Mouse (Mus musculus) midbrain, embryonic 14.5 days (tissue): ENCODE data around the gene Wasl. TPM values are rescaled to one million over a fixed set of nuclear protein-coding genes. Genes with fewer than 3 reads are reported as not detected.

Source experiments
- ATAC-seq: fragments of 200-750 bp; cut with Nextera tagmentation; 2 replicates; pipeline ENCODE4 v1.8.0; 2017; ENCODE audit warnings: moderate number of reproducible peaks, moderate library complexity; ENCODE audit not compliant: low FRiP score, low TSS enrichment
- DNase-seq: peaks from one replicate; pipeline ENCODE4 v3.0.0-alpha.2; 2015
- H3K27ac ChIP-seq: fragments of 300-500 bp; sonication (generic); replicated peaks from 2 replicates; pipeline ENCODE4 v1.5.1; 2014; ENCODE audit warnings: mild to moderate bottlenecking, low read depth, low read length, moderate library complexity
- H3K27me3 ChIP-seq: fragments of 300-500 bp; sonication (generic); 2 replicates; pipeline ENCODE4 v1.6.1; 2014; ENCODE audit warnings: low read length, control low read depth, mixed read lengths; ENCODE audit not compliant: control insufficient read depth, insufficient read depth
- H3K36me3 ChIP-seq: fragments of 300-500 bp; sonication (generic); 2 replicates; pipeline ENCODE4 v1.6.1; 2014; ENCODE audit warnings: low read length, control low read depth; ENCODE audit not compliant: control insufficient read depth, insufficient read depth
- H3K4me1 ChIP-seq: fragments of 300-500 bp; sonication (generic); 2 replicates; pipeline ENCODE4 v1.6.1; 2014; ENCODE audit warnings: mild to moderate bottlenecking, antibody characterized with exemption, low read length, control low read depth; ENCODE audit not compliant: control insufficient read depth, insufficient read depth
- H3K4me2 ChIP-seq: fragments of 300-500 bp; sonication (generic); 2 replicates; pipeline ENCODE4 v1.6.1; 2014; ENCODE audit warnings: mild to moderate bottlenecking, low read length, moderate library complexity
- H3K4me3 ChIP-seq: fragments of 300-500 bp; sonication (generic); replicated peaks from 2 replicates; pipeline ENCODE4 v1.5.1; 2014; ENCODE audit warnings: low read depth, low read length
- H3K9ac ChIP-seq: fragments of 300-500 bp; sonication (generic); replicated peaks from 2 replicates; pipeline ENCODE4 v1.6.1; 2014; ENCODE audit warnings: mild to moderate bottlenecking, low read length, moderate library complexity
- H3K9me3 ChIP-seq: fragments of 300-500 bp; sonication (generic); 2 replicates; pipeline ENCODE4 v1.6.1; 2016; ENCODE audit warnings: low read length, control low read depth, mixed read lengths; ENCODE audit not compliant: control insufficient read depth
- WGBS: fragments of 180-500 bp; shearing (Covaris S2); extraction: QIAGEN DNeasy Blood & Tissue Kit; methylation state at CpG from one replicate; pipeline ENCODE4 v1.1.7; 2014; 5-methylcytosine and 5-hydroxymethylcytosine counted together
- polyA plus RNA-seq: library from polyadenylated mRNA; unstranded; fragments of >200 nt; fragmentation: Nextera tagmentation; extraction: Ambion mirVana; gene quantifications from 2 replicates; pipeline ENCODE4 v1.2.1, GENCODE M21; 2014

Gene Wasl
- polyA plus RNA-seq, 1 experiment from 2014 or later: 53.1 TPM

GRCm38 (mm10) chr6:24613346-24613745 lies 51.5 kb downstream of the Wasl start:
- no peak overlapping the region for H3K4me3 ChIP-seq
- DNase-seq (no peak), ATAC-seq (no peak)
- no peaks in the 10 kb centered on the region for H3K9me3 ChIP-seq
- H3K27ac ChIP-seq: no peak overlapping the region
- H3K9ac ChIP-seq: no peak overlapping the region
- H3K4me2 ChIP-seq: no peak overlapping the region
- H3K4me1 ChIP-seq: no peaks in the 10 kb centered on the region
- WGBS: 98% methylated on average over 6 of the region's 6 CpGs
- H3K36me3 ChIP-seq: peaks cover 37% of the 10 kb centered on the region
- no peaks in the 10 kb centered on the region for H3K27me3 ChIP-seq

GRCm38 (mm10) chr6:24612074-24612755 lies 52.6 kb downstream of the Wasl start:
- no peaks in the 10 kb centered on the region for H3K4me1 ChIP-seq
- H3K36me3 ChIP-seq: peaks cover 26% of the 10 kb centered on the region
- DNase-seq (no peak), ATAC-seq (no peak)
- H3K9ac ChIP-seq: no peak overlapping the region
- 94% methylated on average over 7 of the region's 7 CpGs for WGBS
- no peaks in the 10 kb centered on the region for H3K9me3 ChIP-seq
- no peak overlapping the region for H3K27ac ChIP-seq
- no peak overlapping the region for H3K4me2 ChIP-seq
- H3K27me3 ChIP-seq: no peaks in the 10 kb centered on the region
- no peak overlapping the region for H3K4me3 ChIP-seq

- Histone ChIP-seq H3K36me3 (peaks cover 18% of the 10 kb centered on the region), H3K4me3 (no peak overlapping the region), H3K27me3 (no peaks in the 10 kb centered on the region), H3K9ac (no peak overlapping the region), H3K4me2 (no peak overlapping the region), H3K27ac (no peak overlapping the region), H3K9me3 (no peaks in the 10 kb centered on the region), H3K4me1 (no peaks in the 10 kb centered on the region)
- no peak for DNase-seq
- WGBS: 99% methylated on average over 4 of the region's 4 CpGs
- ATAC-seq: no peak
Measured at GRCm38 (mm10) chr6:24610358-24610757, 54.5 kb downstream of the Wasl start.

- Histone ChIP-seq H3K9me3 (no peaks in the 10 kb centered on the region), H3K4me2 (no peak overlapping the region), H3K4me3 (no peak overlapping the region), H3K27ac (no peak overlapping the region), H3K27me3 (no peaks in the 10 kb centered on the region), H3K36me3 (peaks cover 13% of the 10 kb centered on the region; the same call in 1 of the 2 replicates), H3K9ac (no peak overlapping the region), H3K4me1 (no peaks in the 10 kb centered on the region)
- DNase-seq: no peak
- 88% methylated on average over 4 of the region's 4 CpGs for WGBS
- ATAC-seq: no peak
Measured at GRCm38 (mm10) chr6:24609531-24609930, 55.3 kb downstream of the Wasl start.

- peaks cover 5% of the 10 kb centered on the region; the same call in 1 of the 2 replicates for H3K36me3 ChIP-seq
- 95% methylated on average over 3 of the region's 3 CpGs for WGBS
- DNase-seq: no peak
Measured at GRCm38 (mm10) chr6:24608682-24609081, 56.1 kb downstream of the Wasl start.

GRCm38 (mm10) chr6:24608129-24608528 lies 56.7 kb downstream of the Wasl start:
- Histone ChIP-seq H3K4me3 (no peak overlapping the region), H3K4me1 (no peaks in the 10 kb centered on the region), H3K27me3 (no peaks in the 10 kb centered on the region), H3K4me2 (no peak overlapping the region), H3K27ac (no peak overlapping the region), H3K36me3 (peaks cover 5% of the 10 kb centered on the region; the same call in 1 of the 2 replicates), H3K9me3 (no peaks in the 10 kb centered on the region), H3K9ac (no peak overlapping the region)
- no peak for DNase-seq
- 77% methylated on average over 4 of the region's 4 CpGs for WGBS
- ATAC-seq: no peak

More at GRCm38 (mm10) chr6:24608682-24609081, 56.1 kb downstream of the Wasl start:
- H3K9ac ChIP-seq: no peak overlapping the region
- H3K27me3 ChIP-seq: no peaks in the 10 kb centered on the region
- no peaks in the 10 kb centered on the region for H3K9me3 ChIP-seq
- H3K4me1 ChIP-seq: no peaks in the 10 kb centered on the region
- ATAC-seq: no peak
- no peak overlapping the region for H3K27ac ChIP-seq
- no peak overlapping the region for H3K4me2 ChIP-seq
- no peak overlapping the region for H3K4me3 ChIP-seq

- 95% methylated on average over 15 of the region's 15 CpGs for WGBS
- no peak overlapping the region for H3K4me2 ChIP-seq
- H3K4me3 ChIP-seq: no peak overlapping the region
- H3K4me1 ChIP-seq: no peaks in the 10 kb centered on the region
- H3K36me3 ChIP-seq: peaks cover 2% of the 10 kb centered on the region; the same call in 1 of the 2 replicates
- no peaks in the 10 kb centered on the region for H3K27me3 ChIP-seq
- no peak overlapping the region for H3K27ac ChIP-seq
- no peaks in the 10 kb centered on the region for H3K9me3 ChIP-seq
- H3K9ac ChIP-seq: no peak overlapping the region
- ATAC-seq (no peak), DNase-seq (no peak)
Measured at GRCm38 (mm10) chr6:24607531-24607930, 57.3 kb downstream of the Wasl start.

GRCm38 (mm10) chr6:24606512-24606911 lies 58.3 kb downstream of the Wasl start:
- Histone ChIP-seq H3K36me3 (no peaks in the 10 kb centered on the region), H3K9ac (no peak overlapping the region), H3K4me1 (no peaks in the 10 kb centered on the region), H3K27ac (no peak overlapping the region), H3K4me3 (no peak overlapping the region), H3K4me2 (no peak overlapping the region), H3K9me3 (no peaks in the 10 kb centered on the region), H3K27me3 (no peaks in the 10 kb centered on the region)
- ATAC-seq (no peak), DNase-seq (no peak)
- 83% methylated on average over 10 of the region's 10 CpGs for WGBS

- H3K4me3 ChIP-seq: no peak overlapping the region
- no peaks in the 10 kb centered on the region for H3K27me3 ChIP-seq
- no peaks in the 10 kb centered on the region for H3K4me1 ChIP-seq
- H3K4me2 ChIP-seq: no peak overlapping the region
- ATAC-seq: no peak
- no peaks in the 10 kb centered on the region for H3K9me3 ChIP-seq
- H3K9ac ChIP-seq: no peak overlapping the region
- H3K36me3 ChIP-seq: no peaks in the 10 kb centered on the region
- no peak overlapping the region for H3K27ac ChIP-seq
- 93% methylated on average over 8 of the region's 8 CpGs for WGBS
- DNase-seq: no peak
Measured at GRCm38 (mm10) chr6:24605631-24606030, 59.2 kb downstream of the Wasl start.
